Mouse (Mus musculus) kidney, adult 2 months (tissue): ENCODE measurements around the gene 6030498E09Rik.

Experiments used
- CTCF ChIP-seq: fragments of 200-500 bp; conservative IDR thresholded peaks from 2 replicates; pipeline ENCODE4 v1.5.1; 2011; ENCODE audit warnings: low read depth, mild to moderate bottlenecking, control low read depth, low read length, moderate library complexity, mixed read lengths; ENCODE audit not compliant: insufficient read depth, insufficient read length
- POLR2A ChIP-seq: fragments of 200-500 bp; IDR thresholded peaks from one replicate; pipeline ENCODE4 v1.6.1; 2011; ENCODE audit warnings: low read depth, low read length, control low read depth

GRCm38 (mm10) chrX:38734916-38735880 is 37.3 kb upstream of the 6030498E09Rik start:
- TF ChIP-seq POLR2A (no peak), CTCF (no peak)
